ENCODE assay signal across 29 mouse cellular contexts in genomic region chr3:154513566-154513965, GRCm38 (mm10).
A peak's percentile ranks its signal among the peaks of the same experiment; 100 is the strongest.
DNase-seq lines count a peak whose midpoint lies in the region; ATAC-seq and TF ChIP-seq lines count a peak whose summit lies in the region.
"Had no signal": no experiment of that assay in that cellular context is flagged by ENCODE, and none has a peak within 500 bp of the region (broad histone marks: within the 10 kb centered on the region; RNA-seq: fewer than 3 reads in every experiment).

No protein-coding gene starts in this region.

- H3K9ac ChIP-seq in lung, embryonic 15.5 days, result no peak overlapping the region
- no peak overlapping the region for H3K9ac ChIP-seq in hindbrain, embryonic 12.5 days
- H3K9ac ChIP-seq: embryonic facial prominence, embryonic 15.5 days; forebrain, embryonic 13.5 days; heart, embryonic 13.5 days; hindbrain, embryonic 15.5 days; limb, embryonic 15.5 days; liver, embryonic 13.5 days; midbrain, embryonic 13.5 days; stomach, embryonic 15.5 days had no signal

- H3K4me1 ChIP-seq in lung, embryonic 15.5 days, result no peaks in the 10 kb centered on the region
- no peaks in the 10 kb centered on the region for H3K4me1 ChIP-seq in hindbrain, embryonic 12.5 days
- H3K4me1 ChIP-seq in thymus, adult 2 months (replicated peaks; ENCODE audit: control insufficient read depth, insufficient read depth, low read length), result 0 out of 2 replicates have a peak, but pooled peaks cover 2% of the 10 kb centered on the region
- H3K4me1 ChIP-seq: embryonic facial prominence, embryonic 15.5 days; forebrain, embryonic 13.5 days; heart, embryonic 13.5 days; hindbrain, embryonic 15.5 days; limb, embryonic 15.5 days; liver, embryonic 13.5 days; midbrain, embryonic 13.5 days; stomach, embryonic 15.5 days had no signal

- no peak overlapping the region for H3K27ac ChIP-seq in lung, embryonic 15.5 days
- no peak overlapping the region for H3K27ac ChIP-seq in hindbrain, embryonic 12.5 days
- H3K27ac ChIP-seq in thymus, adult 2 months (ENCODE audit: control insufficient read depth, insufficient read depth, low read length), result no peak overlapping the region
- H3K27ac ChIP-seq: embryonic facial prominence, embryonic 10.5 days; embryonic facial prominence, embryonic 15.5 days; forebrain, embryonic 13.5 days; heart, embryonic 13.5 days; hindbrain, embryonic 15.5 days; limb, embryonic 10.5 days; limb, embryonic 15.5 days; liver, embryonic 13.5 days; macrophage; midbrain, embryonic 13.5 days; stomach, embryonic 15.5 days had no signal

- DNase-seq in adrenal gland, postnatal 10 days, result peak; percentile 33
- no peak for DNase-seq in adrenal gland, adult 18-20 months (ENCODE audit: low spot score in 2 of 2)
- DNase-seq in lung, adult 18-20 months, result no peak
- DNase-seq in lung, postnatal 14 days, result peak; percentile 7
- no peak for DNase-seq in thymus, adult 2 months
- DNase-seq: cerebellum, adult 18-20 months; cerebellum, postnatal 10 days; gastrocnemius, postnatal 10 days; heart, postnatal 10 days; kidney, adult 9 months; kidney, postnatal 14 days; layer of hippocampus, adult 9-11 months; liver, embryonic 13.5 days; thymus, postnatal 36 days had no signal

- no peak overlapping the region for H3K4me2 ChIP-seq in lung, embryonic 15.5 days
- H3K4me2 ChIP-seq in hindbrain, embryonic 12.5 days (replicated peaks), result no peak overlapping the region
- H3K4me2 ChIP-seq: embryonic facial prominence, embryonic 15.5 days; forebrain, embryonic 13.5 days; heart, embryonic 13.5 days; hindbrain, embryonic 15.5 days; limb, embryonic 15.5 days; liver, embryonic 13.5 days; midbrain, embryonic 13.5 days; stomach, embryonic 15.5 days had no signal

- TF ChIP-seq CTCF in thymus, adult 2 months (IDR thresholded peaks at IDR 0.05; ENCODE audit: borderline replicate concordance, control insufficient read depth, extremely low read depth, insufficient read depth, low read length, poor library complexity), result no peak

- peak; percentile 62; the same call in 1 of the 2 replicates for ATAC-seq in lung, embryonic 15.5 days (ENCODE audit: borderline replicate concordance, extremely low read depth, low FRiP score, low TSS enrichment)
- ATAC-seq in hindbrain, embryonic 12.5 days (ENCODE audit: low FRiP score), result no peak
- ATAC-seq: forebrain, embryonic 13.5 days; inflammation-experienced regulatory T-cells, adult 6 months; midbrain, embryonic 13.5 days; Patski had no signal

- TF ChIP-seq POLR2A in thymus, adult 2 months (IDR thresholded peaks at IDR 0.05; ENCODE audit: control insufficient read depth, extremely low read depth, insufficient read depth, low read length, poor library complexity), result no peak

- WGBS in lung, embryonic 15.5 days, result 65% methylated on average over 4 of the region's 4 CpGs
- 93% methylated on average over 4 of the region's 4 CpGs for WGBS in hindbrain, embryonic 12.5 days
- 88% methylated on average over 4 of the region's 4 CpGs for WGBS in thymus, adult 2 months

- H3K27me3 ChIP-seq in lung, embryonic 15.5 days, result no peaks in the 10 kb centered on the region
- no peaks in the 10 kb centered on the region for H3K27me3 ChIP-seq in hindbrain, embryonic 12.5 days
- H3K27me3 ChIP-seq in thymus, adult 2 months (ENCODE audit: control insufficient read depth, insufficient read depth, low read length), result no peaks in the 10 kb centered on the region
- H3K27me3 ChIP-seq: embryonic facial prominence, embryonic 15.5 days; forebrain, embryonic 13.5 days; heart, embryonic 13.5 days; hindbrain, embryonic 15.5 days; limb, embryonic 15.5 days; liver, embryonic 13.5 days; midbrain, embryonic 13.5 days; stomach, embryonic 15.5 days had no signal

- no peaks in the 10 kb centered on the region for H3K9me3 ChIP-seq in lung, embryonic 15.5 days
- no peaks in the 10 kb centered on the region for H3K9me3 ChIP-seq in hindbrain, embryonic 12.5 days (replicated peaks)
- H3K9me3 ChIP-seq: embryonic facial prominence, embryonic 10.5 days; embryonic facial prominence, embryonic 15.5 days; forebrain, embryonic 13.5 days; heart, embryonic 13.5 days; hindbrain, embryonic 15.5 days; limb, embryonic 10.5 days; limb, embryonic 15.5 days; liver, embryonic 13.5 days; midbrain, embryonic 13.5 days; stomach, embryonic 15.5 days had no signal

- H3K4me3 ChIP-seq in lung, embryonic 15.5 days, result no peak overlapping the region
- no peak overlapping the region for H3K4me3 ChIP-seq in hindbrain, embryonic 12.5 days
- H3K4me3 ChIP-seq in thymus, adult 2 months (ENCODE audit: control insufficient read depth, insufficient read depth, low read length), result no peak overlapping the region
- H3K4me3 ChIP-seq: embryonic facial prominence, embryonic 10.5 days; embryonic facial prominence, embryonic 15.5 days; forebrain, embryonic 13.5 days; heart, embryonic 13.5 days; hindbrain, embryonic 15.5 days; limb, embryonic 10.5 days; limb, embryonic 15.5 days; liver, embryonic 13.5 days; midbrain, embryonic 13.5 days; stomach, embryonic 15.5 days had no signal

- H3K36me3 ChIP-seq in lung, embryonic 15.5 days, result no peaks in the 10 kb centered on the region
- no peaks in the 10 kb centered on the region for H3K36me3 ChIP-seq in hindbrain, embryonic 12.5 days
- no peaks in the 10 kb centered on the region for H3K36me3 ChIP-seq in thymus, adult 2 months (ENCODE audit: control insufficient read depth, insufficient read depth, low read length)
- H3K36me3 ChIP-seq: embryonic facial prominence, embryonic 10.5 days; embryonic facial prominence, embryonic 15.5 days; G1E; heart, embryonic 13.5 days; hindbrain, embryonic 15.5 days; limb, embryonic 10.5 days; limb, embryonic 15.5 days; liver, embryonic 13.5 days; midbrain, embryonic 13.5 days; stomach, embryonic 15.5 days had no signal

Comparison
In these comparisons a context has a peak if more than half of its experiments do, and no peak if none do; other contexts are left out.
1. DNase-seq: peak in adrenal gland, postnatal 10 days (single experiment) and lung, postnatal 14 days (single experiment); none in adrenal gland, adult 18-20 months (0 of 2), lung, adult 18-20 months (0 of 2) and thymus, adult 2 months (single experiment).